Mouse (Mus musculus) limb, embryonic 12.5 days (tissue): Measurements from ENCODE around the gene Clec18a. TPM values are rescaled to one million over a fixed set of nuclear protein-coding genes. Genes with fewer than 3 reads are reported as not detected.
"Not testable (repeated sequence)": the region's sequence is repeated elsewhere in the genome, so short reads cannot be mapped to it uniquely, and the experiment has no call there.

ENCODE experiments used
- ATAC-seq: fragments of 200-750 bp; cut with Nextera tagmentation; 2 replicates; pipeline ENCODE4 v1.8.0; 2017; ENCODE audit warnings: low read depth, moderate TSS enrichment; ENCODE audit not compliant: insufficient number of reproducible peaks, insufficient read depth, low FRiP score, low TSS enrichment
- H3K27ac ChIP-seq: fragments of 300-500 bp; sonication (generic); 2 replicates; pipeline ENCODE4 v1.5.1; 2016; ENCODE audit warnings: mild to moderate bottlenecking, moderate library complexity
- H3K27me3 ChIP-seq: fragments of 300-500 bp; sonication (generic); 2 replicates; pipeline ENCODE4 v1.6.1; 2016; ENCODE audit warnings: mild to moderate bottlenecking, moderate library complexity
- H3K36me3 ChIP-seq: fragments of 300-500 bp; sonication (generic); 2 replicates; pipeline ENCODE4 v1.6.1; 2016; ENCODE audit warnings: mild to moderate bottlenecking, moderate library complexity
- H3K4me1 ChIP-seq: fragments of 300-500 bp; sonication (generic); replicated peaks from 2 replicates; pipeline ENCODE4 v1.6.1; 2016
- H3K4me2 ChIP-seq: fragments of 300-500 bp; sonication (generic); 2 replicates; pipeline ENCODE4 v1.6.1; 2016; ENCODE audit warnings: mild to moderate bottlenecking, moderate library complexity
- H3K4me3 ChIP-seq: fragments of 300-500 bp; sonication (generic); replicated peaks from 2 replicates; pipeline ENCODE4 v1.5.1; 2016; ENCODE audit warnings: mild to moderate bottlenecking
- H3K9ac ChIP-seq: fragments of 300-500 bp; sonication (generic); replicated peaks from 2 replicates; pipeline ENCODE4 v1.6.1; 2016; ENCODE audit warnings: mild to moderate bottlenecking, moderate library complexity
- H3K9me3 ChIP-seq: fragments of 300-500 bp; sonication (generic); 2 replicates; pipeline ENCODE4 v1.6.1; 2016; ENCODE audit warnings: mild to moderate bottlenecking, moderate library complexity
- WGBS: fragments of 180-500 bp; shearing (Covaris S2); methylation state at CpG from one replicate; pipeline ENCODE4 v1.1.7; 2016; 5-methylcytosine and 5-hydroxymethylcytosine counted together
- polyA plus RNA-seq: library from polyadenylated mRNA; unstranded; fragments of >200 nt; fragmentation: Nextera tagmentation; extraction: Ambion mirVana; gene quantifications from 2 replicates; pipeline ENCODE4 v1.2.1, GENCODE M21; 2016

Gene Clec18a
- 0.24 TPM in 1 of 2 replicates, not detected in the other for polyA plus RNA-seq

DNA sequence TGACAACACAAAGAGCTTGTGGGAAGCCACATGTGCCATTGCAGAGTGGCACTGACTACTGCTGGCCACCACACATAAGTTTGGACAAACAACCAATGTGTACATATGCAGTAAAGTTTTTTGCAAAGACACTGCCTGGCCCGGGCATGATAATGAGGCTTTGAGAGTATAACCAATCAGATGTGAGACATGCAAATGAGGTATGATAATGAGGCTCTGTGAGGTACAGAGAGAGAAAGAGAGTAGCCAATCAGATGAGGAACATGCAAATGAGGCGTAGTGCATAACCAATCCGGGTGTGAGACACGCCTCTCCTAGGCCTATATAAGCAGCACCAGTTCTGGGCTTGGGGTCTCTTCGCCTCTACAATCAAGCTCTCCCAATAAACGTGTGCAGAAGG, at the start of gene Clec18a:
Clec18a (minus strand) TSS at position 101 of the 400 bp plus-strand sequence.
- H3K9ac ChIP-seq, H3K27me3 ChIP-seq, H3K9me3 ChIP-seq, H3K4me1 ChIP-seq, H3K4me2 ChIP-seq, H3K4me3 ChIP-seq, H3K27ac ChIP-seq, ATAC-seq, H3K36me3 ChIP-seq: not testable (repeated sequence)
- WGBS: 88% methylated on average over 6 of the region's 6 CpGs

DNA sequence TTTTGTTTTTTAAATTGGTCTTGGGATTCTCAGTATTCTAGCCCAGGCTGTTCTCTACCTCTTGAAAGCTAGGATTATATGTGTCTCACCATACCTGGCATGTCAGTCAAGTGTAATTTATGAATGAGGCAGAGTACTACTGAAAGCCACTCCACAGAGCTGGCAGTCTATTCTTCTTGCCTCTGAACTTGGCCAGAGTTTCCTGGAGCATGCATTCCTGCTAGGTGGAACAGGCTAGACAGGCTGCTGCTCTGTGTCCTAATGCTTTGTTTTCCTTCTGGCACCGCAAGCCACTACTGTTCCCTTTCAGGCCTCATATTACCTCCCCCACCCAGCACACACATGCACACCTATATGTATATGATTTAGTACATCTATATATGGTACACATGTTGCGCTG, 38.5 kb upstream of the Clec18a start:
- 91% methylated on average over 2 of the region's 2 CpGs for WGBS
- H3K27me3 ChIP-seq: no peaks in the 10 kb centered on the region
- no peak overlapping the region for H3K4me2 ChIP-seq
- H3K4me3 ChIP-seq: no peak overlapping the region
- H3K27ac ChIP-seq: no peak overlapping the region
- no peak overlapping the region for H3K9ac ChIP-seq
- H3K36me3 ChIP-seq: peaks cover 91% of the 10 kb centered on the region
- no peak for ATAC-seq
- H3K4me1 ChIP-seq: no peaks in the 10 kb centered on the region
- H3K9me3 ChIP-seq: no peaks in the 10 kb centered on the region

DNA sequence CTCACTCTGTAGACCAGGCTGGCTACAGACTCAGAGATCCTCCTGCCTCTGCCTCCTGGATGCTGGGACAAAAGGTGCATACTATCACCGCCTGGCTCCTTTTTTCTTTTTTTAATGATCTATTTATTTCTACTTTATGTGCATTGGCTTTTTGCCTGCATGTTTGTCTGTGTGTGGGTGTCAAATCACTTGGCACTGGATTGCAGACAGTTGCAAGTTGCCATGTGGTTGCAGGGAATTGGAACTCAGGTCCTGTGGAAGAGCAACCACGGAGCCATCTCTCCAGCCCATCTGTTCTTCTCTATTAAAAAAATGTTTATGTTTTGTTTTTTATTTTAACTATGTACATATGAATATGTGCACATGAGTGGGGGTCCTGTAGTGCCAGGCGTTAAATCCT, 27.3 kb upstream of the Clec18a start:
- Histone ChIP-seq H3K9ac (no peak overlapping the region), H3K4me3 (no peak overlapping the region), H3K27ac (no peak overlapping the region), H3K4me2 (no peak overlapping the region), H3K4me1 (no peaks in the 10 kb centered on the region), H3K27me3 (no peaks in the 10 kb centered on the region), H3K36me3 (peaks cover 94% of the 10 kb centered on the region), H3K9me3 (peaks cover 5% of the 10 kb centered on the region; the same call in 1 of the 2 replicates)
- no peak for ATAC-seq
- 93% methylated on average over 3 of the region's 3 CpGs for WGBS

DNA sequence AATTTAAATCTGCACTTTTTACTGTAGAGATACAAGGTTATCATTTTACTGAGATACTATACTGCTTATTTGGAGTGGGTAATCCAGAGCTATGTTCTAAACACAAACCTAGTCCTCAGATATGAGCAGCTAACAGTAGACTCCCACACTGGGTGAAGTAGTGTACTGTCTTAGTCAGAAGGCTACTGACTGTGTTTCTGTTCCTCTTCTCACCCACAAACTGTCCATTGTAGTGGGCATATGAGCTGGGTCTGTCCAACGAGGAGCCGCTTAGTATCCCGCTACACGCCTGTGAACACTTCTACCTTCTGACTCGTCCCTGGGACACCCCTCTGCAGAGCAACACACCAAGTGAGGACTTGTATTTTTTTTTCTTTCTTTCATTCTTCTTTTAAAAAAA, 22.7 kb upstream of the Clec18a start:
- no peak overlapping the region for H3K9ac ChIP-seq
- H3K4me1 ChIP-seq: no peaks in the 10 kb centered on the region
- 92% methylated on average over 5 of the region's 5 CpGs for WGBS
- H3K36me3 ChIP-seq: peaks cover 85% of the 10 kb centered on the region
- no peak overlapping the region for H3K4me3 ChIP-seq
- no peak overlapping the region for H3K27ac ChIP-seq
- H3K27me3 ChIP-seq: no peaks in the 10 kb centered on the region
- no peak for ATAC-seq
- no peak overlapping the region for H3K4me2 ChIP-seq
- no peaks in the 10 kb centered on the region for H3K9me3 ChIP-seq

DNA sequence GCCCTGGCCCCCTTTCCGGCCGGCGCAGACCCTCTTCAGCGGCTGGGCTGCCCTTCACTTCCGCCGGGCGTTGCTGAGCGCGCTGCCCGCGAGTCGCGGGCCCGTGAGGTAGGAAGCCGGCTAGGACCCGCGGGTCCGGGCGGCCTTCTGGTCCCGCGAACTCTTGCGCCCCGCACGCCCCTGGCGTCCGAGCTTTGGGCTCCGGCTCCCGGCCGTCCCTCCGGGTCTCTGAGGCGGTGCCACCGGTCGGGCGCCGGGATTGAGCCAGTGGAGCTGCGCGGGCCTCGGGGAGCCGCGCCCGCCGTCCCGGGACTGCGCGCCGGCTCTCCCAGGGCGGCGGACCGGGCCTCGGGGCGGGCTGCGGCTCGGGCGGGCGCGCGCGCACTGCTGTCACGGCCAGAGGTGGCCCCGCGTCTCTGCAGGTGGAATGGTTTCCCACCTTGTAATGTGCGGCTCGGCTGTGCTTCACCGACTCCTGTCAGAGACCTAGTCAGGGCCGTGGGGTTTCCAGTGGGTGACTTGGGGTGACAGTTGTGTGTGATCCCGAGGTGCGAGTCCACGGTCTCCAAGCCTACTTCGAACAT, 2.6 kb upstream of the Clec18a start:
- Histone ChIP-seq H3K4me2 (peak overlapping the region; percentile 79), H3K4me3 (peak overlapping the region; percentile 66), H3K27ac (0 out of 2 replicates have a peak overlapping the region, but pooled peaks have one; percentile 17), H3K9ac (peak overlapping the region; percentile 70)
- H3K36me3 ChIP-seq, H3K9me3 ChIP-seq, H3K4me1 ChIP-seq, H3K27me3 ChIP-seq: not testable (repeated sequence)
- 1% methylated on average over 59 of the region's 69 CpGs for WGBS
- ATAC-seq: peak; percentile 16

DNA sequence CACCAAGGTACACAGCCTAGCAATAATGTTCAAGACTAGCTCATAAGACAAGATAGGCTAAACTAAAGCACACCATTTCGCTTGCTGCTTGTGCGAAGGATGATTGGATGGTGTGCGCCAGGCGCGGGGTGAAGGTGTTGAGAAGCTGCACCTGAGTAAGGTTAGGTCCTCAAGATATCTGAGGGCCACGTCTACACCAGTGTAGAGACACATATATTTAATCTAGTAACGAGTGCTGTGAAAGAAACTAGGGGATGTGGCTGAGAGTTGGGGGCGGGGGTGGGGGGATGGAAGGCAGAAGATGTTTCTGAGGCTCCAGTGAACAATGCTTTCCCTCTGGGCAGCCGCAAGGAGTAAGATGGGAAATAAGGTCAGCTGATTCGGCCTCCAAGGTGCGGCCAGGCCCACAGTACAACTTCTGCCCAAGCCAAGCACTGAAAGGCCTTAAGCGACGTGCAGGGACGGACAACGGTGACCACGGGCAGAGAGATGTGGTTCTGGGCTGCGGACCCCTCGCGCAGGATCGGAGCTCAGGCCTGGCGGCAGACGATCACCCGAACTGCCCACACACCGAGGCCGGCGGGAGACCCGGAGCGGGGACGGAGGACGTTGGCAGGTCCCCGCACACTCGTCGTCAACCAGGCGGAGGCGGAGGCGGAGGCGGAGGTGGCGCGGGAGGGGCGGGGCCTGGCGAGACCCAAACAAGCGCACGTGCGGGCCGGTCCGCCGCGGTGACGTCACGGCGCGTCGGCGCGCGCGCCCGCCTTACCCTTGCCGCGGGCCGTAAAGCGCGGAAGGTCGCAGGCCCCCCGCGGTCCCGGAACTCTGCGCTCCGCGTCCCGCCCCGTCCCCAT, 1.9 kb upstream of the Clec18a start, which contains the start of gene Pdpr:
Pdpr (plus strand) TSS at position 766 of the 854 bp plus-strand sequence.
- no peaks in the 10 kb centered on the region for H3K36me3 ChIP-seq
- H3K27ac ChIP-seq: peak within 1 kb of the TSS; percentile 62
- peak within 1 kb of the TSS; percentile 70 for H3K9ac ChIP-seq
- WGBS: 11% methylated on average over 33 of the region's 72 CpGs
- H3K27me3 ChIP-seq: no peaks in the 10 kb centered on the region
- H3K4me1 ChIP-seq: peaks cover 5% of the 10 kb centered on the region
- ATAC-seq: peak; percentile 83
- H3K4me3 ChIP-seq: peak within 1 kb of the TSS; percentile 66
- peak within 1 kb of the TSS; percentile 79 for H3K4me2 ChIP-seq
- no peaks in the 10 kb centered on the region for H3K9me3 ChIP-seq

DNA sequence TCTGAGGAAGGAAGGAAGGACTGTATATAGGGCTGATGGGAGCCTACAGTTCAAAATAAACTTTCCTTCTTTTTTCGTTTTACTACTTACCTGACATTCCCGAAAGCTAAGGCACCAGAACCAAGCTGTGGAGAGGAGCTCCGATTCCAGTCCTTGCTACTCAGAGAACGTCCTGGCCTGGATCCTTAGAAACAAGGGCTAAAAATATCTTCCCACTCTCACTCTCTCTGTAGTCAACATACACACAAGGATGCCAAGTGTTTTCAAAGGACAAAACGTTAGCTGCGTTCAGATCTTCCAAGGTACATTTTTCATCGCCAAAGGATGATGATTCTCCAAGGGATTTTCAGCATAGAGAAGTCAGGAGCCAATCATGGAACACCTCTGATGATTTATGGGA, 520 bp downstream of the Clec18a start:
- H3K27ac ChIP-seq: no peak overlapping the region
- H3K4me1 ChIP-seq: peaks cover 5% of the 10 kb centered on the region
- no peak overlapping the region for H3K4me2 ChIP-seq
- no peaks in the 10 kb centered on the region for H3K36me3 ChIP-seq
- ATAC-seq: no peak
- no peaks in the 10 kb centered on the region for H3K27me3 ChIP-seq
- no peak overlapping the region for H3K4me3 ChIP-seq
- 80% methylated on average over 7 of the region's 7 CpGs for WGBS
- no peak overlapping the region for H3K9ac ChIP-seq
- H3K9me3 ChIP-seq: no peaks in the 10 kb centered on the region

DNA sequence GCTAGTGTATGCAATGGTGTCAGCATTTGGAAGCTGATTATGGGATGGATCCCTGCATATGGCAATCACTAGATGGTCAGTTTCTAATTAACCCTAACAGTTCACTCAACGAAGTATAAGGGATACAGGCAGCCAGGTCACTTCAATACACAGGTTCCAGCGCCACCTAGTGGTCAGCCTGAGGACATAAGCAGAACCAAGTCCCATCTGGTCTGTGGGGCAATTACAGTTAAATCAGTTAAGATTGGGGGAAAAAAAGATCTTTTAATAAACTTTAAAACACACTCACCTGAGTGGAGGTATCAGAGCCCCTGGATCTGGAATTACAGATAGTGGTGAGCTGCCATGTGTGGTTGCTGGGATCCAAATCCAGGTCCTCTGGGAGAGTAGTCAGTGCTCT, 2.1 kb downstream of the Clec18a start:
- Histone ChIP-seq H3K9ac (no peak overlapping the region), H3K27me3 (no peaks in the 10 kb centered on the region), H3K4me1 (no peaks in the 10 kb centered on the region), H3K36me3 (no peaks in the 10 kb centered on the region), H3K27ac (no peak overlapping the region), H3K4me3 (no peak overlapping the region), H3K9me3 (no peaks in the 10 kb centered on the region), H3K4me2 (no peak overlapping the region)
- no peak for ATAC-seq
- WGBS: 0% methylated on average over 2 of the region's 2 CpGs

DNA sequence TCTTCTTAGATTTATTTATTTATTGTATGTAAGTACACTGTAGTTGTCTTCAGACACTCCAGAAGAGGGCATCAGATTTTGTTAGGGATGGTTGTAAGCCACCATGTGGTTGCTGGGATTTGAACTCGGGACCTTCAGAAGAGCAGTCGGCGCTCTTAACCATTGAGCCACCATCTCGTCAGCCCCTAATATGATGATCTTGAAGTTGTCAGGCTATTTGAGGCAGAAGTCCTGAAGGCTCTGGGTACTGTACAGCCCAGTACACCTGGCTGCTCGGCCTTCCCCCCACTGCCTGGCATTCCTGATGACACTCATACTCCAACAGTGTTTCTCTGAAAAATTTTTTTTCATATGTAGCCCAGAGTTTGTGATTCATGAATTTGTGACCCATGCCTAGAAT, 8.3 kb downstream of the Clec18a start:
- H3K27ac ChIP-seq, H3K4me2 ChIP-seq, H3K27me3 ChIP-seq, ATAC-seq, H3K4me3 ChIP-seq, H3K36me3 ChIP-seq, H3K4me1 ChIP-seq, H3K9ac ChIP-seq, H3K9me3 ChIP-seq: not testable (repeated sequence)
- WGBS: 89% methylated on average over 5 of the region's 5 CpGs

DNA sequence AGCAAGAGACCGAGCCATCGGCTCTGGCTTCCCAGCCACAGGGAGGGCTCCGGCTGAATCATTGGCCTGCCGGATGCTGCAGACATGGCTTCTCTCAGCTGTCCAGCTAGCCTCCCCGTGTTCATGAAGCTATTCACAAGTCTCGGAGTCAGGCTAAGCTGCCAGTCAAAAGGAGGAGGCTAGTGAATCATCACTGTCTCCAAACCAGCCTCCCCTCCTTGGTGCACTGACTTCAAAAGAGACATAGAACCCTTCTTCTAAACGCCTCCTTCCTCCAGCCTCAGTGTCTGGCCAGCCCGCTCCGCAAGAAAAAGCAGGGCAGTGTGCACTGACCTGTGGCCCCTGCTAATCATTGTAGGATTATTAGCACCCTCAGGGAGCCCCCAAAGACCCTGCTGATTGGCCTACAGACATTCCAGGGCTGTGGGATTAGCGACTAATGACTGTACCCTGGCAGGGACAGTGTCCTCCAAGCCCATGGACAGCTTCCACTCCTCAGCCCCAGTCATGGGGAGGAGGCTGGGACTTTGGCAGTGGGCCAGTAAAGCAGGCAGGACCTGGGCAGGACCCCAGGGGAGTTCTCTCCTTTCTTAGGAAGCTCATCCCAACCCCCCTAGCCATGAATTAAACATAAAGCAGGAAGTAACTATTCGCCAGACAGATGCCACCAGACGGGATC, 10.5 kb downstream of the Clec18a start:
- Histone ChIP-seq H3K27me3 (no peaks in the 10 kb centered on the region), H3K9ac (no peak overlapping the region), H3K36me3 (no peaks in the 10 kb centered on the region), H3K4me3 (no peak overlapping the region), H3K4me2 (no peak overlapping the region), H3K4me1 (peaks cover 7% of the 10 kb centered on the region; the same call in 1 of the 2 replicates), H3K9me3 (no peaks in the 10 kb centered on the region), H3K27ac (no peak overlapping the region)
- 55% methylated on average over 12 of the region's 12 CpGs for WGBS
- no peak for ATAC-seq

DNA sequence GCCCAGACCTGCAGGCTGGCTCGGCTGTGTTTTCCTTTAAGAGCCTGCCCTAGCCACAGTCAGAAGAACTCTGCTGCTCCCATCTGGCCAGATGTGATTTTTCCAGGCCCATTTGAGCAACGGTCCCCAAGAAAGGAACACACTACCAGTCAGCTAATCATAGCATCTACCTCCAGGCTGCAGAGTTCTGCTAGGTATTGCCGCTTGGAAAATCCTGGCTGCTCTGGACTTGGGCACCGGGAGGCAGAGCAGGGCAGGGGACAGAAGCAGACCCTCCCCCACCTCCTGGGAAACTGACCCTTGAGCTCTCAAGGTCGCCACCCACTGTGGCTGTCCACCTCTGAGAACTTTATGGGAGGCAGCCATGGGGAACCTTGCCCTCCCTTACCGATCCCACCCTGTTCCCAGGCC, 12.4 kb downstream of the Clec18a start:
- Histone ChIP-seq H3K9me3 (no peaks in the 10 kb centered on the region), H3K4me2 (no peak overlapping the region), H3K27me3 (no peaks in the 10 kb centered on the region), H3K36me3 (no peaks in the 10 kb centered on the region), H3K4me1 (peaks cover 7% of the 10 kb centered on the region; the same call in 1 of the 2 replicates), H3K4me3 (no peak overlapping the region), H3K27ac (no peak overlapping the region), H3K9ac (no peak overlapping the region)
- 25% methylated on average over 6 of the region's 6 CpGs for WGBS
- no peak for ATAC-seq
